Mouse (Mus musculus) embryonic fibroblast, embryonic 13.5 days (primary cell): ENCODE data around the gene Adora2a. TPM values are rescaled to one million over a fixed set of nuclear protein-coding genes. Genes with fewer than 3 reads are reported as not detected.

Experiments
- H3K27ac ChIP-seq: 2 replicates; pipeline ENCODE4 v1.5.1; 2012; ENCODE audit warnings: low read length, control low read depth, inconsistent platforms; ENCODE audit not compliant: insufficient read depth
- H3K4me1 ChIP-seq: 2 replicates; pipeline ENCODE4 v1.6.1; 2011; ENCODE audit warnings: low read length; ENCODE audit not compliant: control insufficient read depth, insufficient read depth
- H3K4me3 ChIP-seq: 2 replicates; pipeline ENCODE4 v1.5.1; 2011; ENCODE audit warnings: mild to moderate bottlenecking, control low read depth, low read length; ENCODE audit not compliant: insufficient read depth
- CTCF ChIP-seq: IDR thresholded peaks from 2 replicates; pipeline ENCODE4 v1.5.1; 2011; ENCODE audit warnings: mild to moderate bottlenecking, control low read depth, low read length, moderate library complexity, borderline replicate concordance; ENCODE audit not compliant: insufficient read depth
- POLR2A ChIP-seq: IDR thresholded peaks from 2 replicates; pipeline ENCODE4 v1.6.1; 2011; ENCODE audit warnings: low read depth, mild to moderate bottlenecking, control low read depth, low read length, moderate library complexity
- polyA plus RNA-seq: library from polyadenylated mRNA; stranded (reverse); fragments of >200 nt; gene quantifications from 2 replicates; pipeline ENCODE4 v1.2.4, GENCODE M21; 2011; ENCODE audit warnings: low read depth; ENCODE audit not compliant: missing spikeins, insufficient read length

Gene Adora2a
- polyA plus RNA-seq, 1 experiment, result 1.0 TPM

GRCm38 (mm10) chr10:75307130-75307529, 9.5 kb upstream of the Adora2a start:
- Histone ChIP-seq H3K27ac (no peak overlapping the region), H3K4me1 (no peaks in the 10 kb centered on the region), H3K4me3 (no peak overlapping the region)
- TF ChIP-seq CTCF, result no peak
- no peak for TF ChIP-seq POLR2A

GRCm38 (mm10) chr10:75312361-75312760, 4.3 kb upstream of the Adora2a start:
- Histone ChIP-seq H3K27ac (no peak overlapping the region), H3K4me1 (no peaks in the 10 kb centered on the region), H3K4me3 (no peak overlapping the region)
- TF ChIP-seq POLR2A (no peak), CTCF (no peak)

GRCm38 (mm10) chr10:75314190-75314980, 2.3 kb upstream of the Adora2a start:
- Histone ChIP-seq H3K4me1 (no peaks in the 10 kb centered on the region), H3K4me3 (no peak overlapping the region), H3K27ac (no peak overlapping the region)
- no peak for TF ChIP-seq CTCF
- TF ChIP-seq POLR2A, result no peak

GRCm38 (mm10) chr10:75315756-75316155, 921 bp upstream of the Adora2a start:
- Histone ChIP-seq H3K4me3 (no peak overlapping the region), H3K27ac (no peak overlapping the region), H3K4me1 (no peaks in the 10 kb centered on the region)
- TF ChIP-seq CTCF (no peak), POLR2A (no peak)

GRCm38 (mm10) chr10:75316472-75316871, 205 bp upstream of the Adora2a start:
- H3K4me3 ChIP-seq, result no peak overlapping the region
- H3K27ac ChIP-seq, result no peak overlapping the region
- no peak for TF ChIP-seq CTCF
- TF ChIP-seq POLR2A, result no peak
- no peaks in the 10 kb centered on the region for H3K4me1 ChIP-seq

GRCm38 (mm10) chr10:75316908-75317761, 458 bp downstream of the Adora2a start:
- TF ChIP-seq POLR2A, result no peak
- 0 out of 2 replicates have a peak, but pooled peaks have one; percentile 35 for TF ChIP-seq CTCF
- Histone ChIP-seq H3K27ac (no peak overlapping the region), H3K4me1 (no peaks in the 10 kb centered on the region), H3K4me3 (peak overlapping the region; percentile 29)

GRCm38 (mm10) chr10:75318206-75318605, 1.5 kb downstream of the Adora2a start:
- Histone ChIP-seq H3K4me3 (no peak overlapping the region), H3K27ac (no peak overlapping the region), H3K4me1 (no peaks in the 10 kb centered on the region)
- TF ChIP-seq CTCF (no peak), POLR2A (no peak)

GRCm38 (mm10) chr10:75320321-75320720, 3.6 kb downstream of the Adora2a start:
- no peak overlapping the region for H3K4me3 ChIP-seq
- no peaks in the 10 kb centered on the region for H3K4me1 ChIP-seq
- TF ChIP-seq CTCF (no peak), POLR2A (no peak)
- no peak overlapping the region for H3K27ac ChIP-seq

- H3K4me1 ChIP-seq, result no peaks in the 10 kb centered on the region
- no peak for TF ChIP-seq POLR2A
- TF ChIP-seq CTCF, result no peak
- no peak overlapping the region for H3K4me3 ChIP-seq
- no peak overlapping the region for H3K27ac ChIP-seq
Observed at GRCm38 (mm10) chr10:75322966-75323365, 6.3 kb downstream of the Adora2a start.

GRCm38 (mm10) chr10:75323986-75324385, 7.3 kb downstream of the Adora2a start:
- Histone ChIP-seq H3K4me1 (no peaks in the 10 kb centered on the region), H3K27ac (no peak overlapping the region), H3K4me3 (no peak overlapping the region)
- no peak for TF ChIP-seq POLR2A
- TF ChIP-seq CTCF, result no peak

GRCm38 (mm10) chr10:75324391-75324790, 7.7 kb downstream of the Adora2a start:
- H3K27ac ChIP-seq, result no peak overlapping the region
- no peaks in the 10 kb centered on the region for H3K4me1 ChIP-seq
- no peak overlapping the region for H3K4me3 ChIP-seq
- TF ChIP-seq CTCF (no peak), POLR2A (no peak)
